Mouse (Mus musculus) cerebellum, postnatal 10 days (tissue): ENCODE data around the gene Aak1.
"Not testable (repeated sequence)": the region's sequence is repeated elsewhere in the genome, so short reads cannot be mapped to it uniquely, and the experiment has no call there.

ENCODE experiments used
- DNase-seq, 2 experiments: peaks; one replicate each; pipeline ENCODE4 v3.0.0; 2021; ENCODE audit warnings: mixed read lengths in 2 of 2

Gene Aak1

DNA sequence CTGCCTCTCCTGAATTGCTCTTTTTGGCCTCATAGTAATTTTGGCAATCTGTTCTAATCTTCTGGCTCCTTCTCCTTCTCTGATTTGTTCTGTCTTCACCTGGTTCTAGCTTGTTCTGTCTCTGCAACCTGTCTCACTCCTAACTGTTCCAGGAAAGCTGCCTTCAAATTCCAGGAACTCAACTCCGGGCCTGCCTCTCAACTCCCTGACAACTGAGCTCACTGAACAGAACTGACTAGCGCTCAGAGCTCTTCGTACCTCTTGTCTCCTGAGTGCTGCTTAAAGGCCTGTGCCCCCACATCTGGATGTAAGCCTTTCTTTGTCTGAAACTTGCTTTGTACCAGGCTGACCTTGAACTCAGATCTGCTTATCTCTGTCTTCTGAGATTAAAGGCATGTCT, 183.1 kb downstream of the Aak1 start:
- DNase-seq, result no peak

DNA sequence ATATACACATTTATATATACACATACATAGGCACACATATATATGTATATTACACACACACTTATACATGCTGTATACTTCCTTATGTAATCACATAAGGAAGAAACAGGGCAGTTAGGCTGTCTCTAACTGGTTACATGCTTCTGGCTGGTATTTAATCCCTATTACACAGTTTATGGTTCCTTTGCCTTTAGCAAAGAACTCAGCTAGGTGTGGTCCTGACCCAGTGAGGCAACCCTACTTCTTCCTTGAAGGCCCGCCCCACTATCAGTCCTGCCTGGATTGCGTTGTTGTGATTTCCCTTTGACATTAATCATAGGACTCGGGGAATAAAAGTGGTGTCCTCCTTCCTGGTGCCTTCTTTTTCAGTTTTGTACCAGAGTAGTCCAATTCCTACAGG, 185.1 kb downstream of the Aak1 start:
- DNase-seq, result no peak

DNA sequence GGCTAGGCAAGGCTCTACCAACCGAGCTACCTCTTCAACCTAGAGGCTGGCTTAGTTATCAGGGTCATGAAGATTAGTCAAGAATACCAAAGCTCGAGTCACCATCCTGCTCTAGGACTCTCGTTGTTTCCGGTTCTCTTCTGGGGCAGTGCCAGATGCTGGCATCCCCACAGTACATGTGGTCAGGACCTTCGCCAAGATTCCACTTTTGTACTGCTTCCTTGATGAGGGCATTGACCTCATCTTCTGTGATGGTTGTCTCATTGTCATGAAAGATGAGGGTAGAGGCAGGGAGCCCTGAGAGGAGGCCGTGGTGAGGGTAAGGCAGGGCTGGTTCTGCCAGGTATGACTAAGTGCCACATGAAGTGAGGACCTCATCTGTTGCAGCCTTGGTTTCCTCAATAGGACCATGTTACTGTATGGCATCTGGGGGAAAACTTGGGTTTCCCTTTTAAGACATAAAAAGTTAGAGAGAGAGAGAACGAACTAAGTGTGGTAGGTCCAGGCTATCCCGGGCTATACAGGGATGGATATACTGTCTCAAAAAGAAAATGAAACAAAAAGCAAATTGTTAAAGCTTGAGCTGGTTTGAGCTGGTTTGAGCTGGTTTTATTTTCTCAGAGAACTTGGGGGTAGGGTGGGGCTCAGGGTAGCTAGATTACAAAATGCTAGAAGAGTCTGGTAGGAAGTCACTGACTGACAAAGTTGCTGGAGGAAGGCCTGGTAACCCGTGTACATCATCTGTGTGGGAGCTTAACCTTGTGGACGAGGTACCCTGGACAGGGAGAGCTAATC, 188.7 kb downstream of the Aak1 start:
- DNase-seq, result peak; percentile 14 to 15

DNA sequence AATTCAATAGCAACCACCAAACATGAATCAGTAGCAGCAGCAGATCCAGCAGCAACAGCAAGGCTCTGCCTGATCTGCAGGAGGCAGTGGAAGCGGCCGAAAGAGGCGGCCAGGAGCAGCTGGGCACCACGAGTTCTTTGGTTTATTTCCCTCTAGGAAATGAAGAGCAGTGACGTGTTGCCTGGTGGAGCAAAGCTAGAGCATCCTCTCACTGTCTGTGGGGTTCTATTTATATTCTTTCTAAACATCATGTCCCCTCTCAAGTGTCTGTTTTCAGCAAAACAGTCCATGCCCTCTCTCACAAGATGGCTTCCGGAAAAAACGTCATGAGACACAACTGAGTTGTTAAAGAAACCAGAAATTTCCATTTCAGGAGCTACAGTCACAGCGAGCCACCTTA, 189.8 kb downstream of the Aak1 start:
- no peak for DNase-seq

DNA sequence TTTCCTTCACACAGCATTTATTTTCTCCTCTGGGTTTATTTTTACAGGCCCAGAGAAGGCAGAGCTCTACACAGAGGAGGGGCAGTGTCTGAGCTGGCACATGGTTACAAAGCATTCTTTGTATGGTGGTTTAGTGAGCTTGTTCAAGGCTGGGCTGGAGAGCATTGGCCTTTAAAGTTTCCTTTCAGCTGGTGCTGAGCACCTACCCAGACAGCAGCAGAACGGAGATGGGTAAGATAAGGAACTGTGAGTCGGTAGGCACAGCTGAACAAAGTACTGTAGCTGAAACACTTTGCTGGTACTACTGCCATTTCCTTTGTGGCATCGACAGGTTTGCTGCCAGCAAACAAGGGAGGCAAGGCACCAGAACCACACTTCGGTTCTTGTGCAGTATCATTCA, 191.7 kb downstream of the Aak1 start:
- no peak for DNase-seq

DNA sequence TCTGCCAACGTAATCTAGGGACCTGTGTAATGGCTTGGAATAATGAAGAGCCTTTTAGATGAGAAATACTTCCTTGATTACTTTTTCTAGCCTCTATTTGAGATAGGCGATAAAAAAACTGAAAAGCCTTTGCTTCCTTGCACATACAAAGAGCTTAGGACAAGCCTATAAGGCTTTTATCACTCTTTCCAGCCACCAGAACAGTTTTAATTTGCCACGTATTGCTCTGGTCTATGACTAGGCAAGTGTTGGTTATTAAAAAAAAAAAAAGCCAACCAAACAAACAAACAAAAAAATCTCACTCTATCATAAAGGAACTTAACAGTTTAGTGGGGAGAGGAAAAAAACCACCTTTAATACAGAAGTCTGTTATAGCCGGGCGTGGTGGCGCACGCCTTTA, 192.1 kb downstream of the Aak1 start:
- no peak for DNase-seq

DNA sequence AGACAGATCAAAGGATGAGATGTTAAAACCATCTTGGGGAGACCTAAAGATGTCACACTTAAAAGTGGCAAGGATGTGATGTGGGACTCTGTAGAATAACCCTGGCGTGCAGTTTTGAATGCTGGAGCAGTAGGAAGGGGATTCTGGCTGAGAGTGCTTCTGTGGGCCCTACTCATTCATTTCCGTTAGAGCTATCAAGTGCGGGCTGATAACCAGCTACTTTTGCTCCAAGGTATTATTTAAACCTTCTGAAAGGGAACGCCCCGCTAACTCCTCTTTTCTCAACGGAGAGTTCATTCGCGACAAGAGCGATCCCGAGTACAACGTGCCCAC, 192.7 kb downstream of the Aak1 start:
- DNase-seq, result no peak

DNA sequence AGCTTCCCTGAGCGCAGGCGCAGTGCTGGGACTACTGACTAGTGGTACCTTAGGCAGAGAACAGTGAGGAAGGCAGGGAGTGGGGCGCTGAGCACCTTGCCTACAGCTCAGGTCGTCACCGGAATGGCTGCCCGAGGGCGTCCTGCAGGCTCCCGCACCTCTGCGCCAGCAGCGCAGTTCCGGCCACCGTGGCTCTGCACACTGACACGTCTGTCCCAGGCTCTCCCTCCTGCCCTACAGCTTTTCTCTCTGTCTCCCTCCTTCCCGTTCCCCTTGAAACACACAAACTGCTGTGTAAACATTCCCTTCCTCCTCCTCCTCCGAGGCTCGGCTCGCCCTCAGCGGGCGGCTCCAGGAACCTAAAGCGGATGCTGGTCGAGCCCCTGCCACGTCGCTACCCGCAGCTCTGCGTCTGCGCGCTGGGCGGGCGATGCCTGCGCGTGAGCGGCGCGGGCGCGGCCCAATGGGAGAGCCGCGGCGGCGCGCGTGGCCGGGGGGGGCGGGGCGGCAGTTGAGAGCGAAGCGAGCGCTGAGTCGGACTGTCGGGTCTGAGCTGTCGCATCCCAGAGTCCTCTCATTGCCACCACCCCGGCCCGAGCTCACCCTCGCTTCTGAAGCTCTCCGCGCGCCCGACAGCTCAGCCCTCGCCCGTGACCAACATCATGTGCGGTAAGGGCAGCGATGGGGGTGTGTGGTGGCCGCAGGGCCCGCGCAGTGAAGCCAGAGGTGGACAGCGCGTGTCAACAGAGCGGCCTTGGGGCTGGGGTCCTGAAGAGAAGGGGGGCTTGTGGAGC, 193.2 kb downstream of the Aak1 start, which contains the start of gene Gfpt1:
TSS of gene Gfpt1 (plus strand) at position 510 of the 794 bp plus-strand sequence.
- peak; percentile 98 for DNase-seq

DNA sequence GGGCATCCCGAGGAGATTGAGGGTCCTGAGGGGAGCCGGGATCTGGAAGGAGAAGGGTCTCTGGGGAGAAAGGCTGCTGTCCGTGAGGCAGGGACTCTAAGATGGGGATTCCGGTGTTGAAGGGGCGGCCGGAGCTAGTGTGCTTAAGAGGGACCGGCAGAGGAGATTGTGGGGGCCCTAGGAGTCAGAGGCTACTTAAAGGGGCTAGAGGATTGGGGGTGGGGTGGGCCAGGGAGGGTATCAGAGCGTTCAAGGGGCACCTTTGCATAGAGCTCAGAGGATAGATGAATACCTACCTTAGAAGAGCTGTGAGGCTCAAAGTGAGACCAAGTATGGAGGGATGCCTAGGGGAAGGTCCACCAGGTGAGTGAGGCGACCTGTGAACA, 193.8 kb downstream of the Aak1 start:
- no peak for DNase-seq

DNA sequence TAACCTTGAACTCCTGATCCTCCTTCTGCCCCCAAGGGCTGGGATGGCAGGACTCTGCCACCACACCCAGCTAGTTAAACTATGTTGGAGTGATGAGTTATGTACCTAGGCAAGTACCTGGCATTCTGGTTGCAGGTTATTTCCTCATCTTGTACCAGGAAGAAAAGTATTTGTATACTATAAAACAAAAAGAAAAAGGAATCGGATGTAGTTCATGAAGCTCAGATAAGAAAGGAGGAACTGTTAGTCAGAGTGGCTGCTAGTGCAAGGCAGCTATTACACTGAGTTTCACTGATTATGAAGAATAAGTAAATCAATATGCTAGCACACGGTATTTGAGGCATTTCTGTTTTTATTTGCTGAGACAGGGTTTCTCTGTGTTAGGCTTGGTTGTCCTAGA, 195.6 kb downstream of the Aak1 start:
- no peak for DNase-seq

DNA sequence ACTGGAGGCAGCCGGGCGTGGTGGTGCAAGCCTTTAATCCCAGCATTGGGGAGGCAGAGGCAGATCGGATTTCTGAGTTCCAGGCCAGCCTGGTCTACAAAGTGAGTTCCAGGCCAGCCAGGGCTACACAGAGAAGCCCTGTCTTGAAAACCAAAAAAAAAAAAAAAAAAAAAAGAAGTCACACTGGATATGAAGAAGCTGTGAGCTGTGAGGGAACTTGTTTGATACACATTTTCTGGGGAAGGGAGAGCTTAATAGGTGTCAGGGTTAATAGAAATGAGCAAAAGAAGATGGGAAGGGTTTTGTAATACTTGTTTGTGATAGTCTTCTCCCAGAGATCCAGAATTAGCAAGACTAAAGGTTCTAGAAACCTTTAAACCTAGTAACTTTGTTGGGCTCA, 196.2 kb downstream of the Aak1 start:
- no peak for DNase-seq

DNA sequence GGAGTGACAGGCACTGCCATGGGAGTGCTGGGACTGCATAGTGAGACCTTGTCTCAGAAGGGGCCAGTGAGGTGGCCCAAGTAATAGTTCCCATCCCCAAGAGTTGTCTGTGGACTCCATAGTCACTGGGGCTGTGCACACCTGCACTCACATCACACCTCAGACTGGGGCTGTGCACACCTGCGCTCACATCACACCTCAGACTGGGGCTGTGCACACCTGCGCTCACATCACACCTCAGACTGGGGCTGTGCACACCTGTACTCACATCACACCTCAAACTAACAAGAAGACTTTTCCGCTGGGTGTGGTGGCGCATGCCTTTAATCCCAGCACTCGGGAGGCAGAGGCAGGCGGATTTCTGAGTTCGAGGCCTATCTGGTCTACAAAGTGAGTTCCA, 199.4 kb downstream of the Aak1 start:
- DNase-seq, result not testable (repeated sequence)

DNA sequence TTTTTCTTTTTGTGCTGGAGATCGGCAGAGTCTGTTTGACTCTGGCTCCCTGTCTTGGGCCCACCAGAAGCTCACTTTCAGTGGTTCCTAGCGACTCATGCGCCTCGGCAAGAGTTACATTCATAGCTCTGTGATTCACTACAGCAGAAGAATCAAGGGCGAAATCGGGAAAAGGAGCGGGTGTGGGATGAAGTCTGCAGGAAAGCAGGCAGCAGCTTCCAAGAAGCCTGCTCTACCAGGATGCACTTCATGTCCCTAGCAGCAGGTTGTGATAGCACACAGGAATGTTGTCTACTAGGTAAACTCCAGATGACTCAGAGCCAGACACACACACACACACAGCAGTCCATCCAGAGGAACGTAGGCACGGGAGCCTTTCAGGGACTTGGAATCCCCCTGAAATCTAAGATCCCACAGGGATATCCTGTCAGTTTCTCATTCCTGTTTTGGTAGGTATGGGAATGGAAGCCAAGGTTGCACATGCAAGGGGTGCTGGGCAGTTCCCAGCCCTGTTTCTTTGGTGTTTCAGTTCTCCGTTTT, 202.6 kb downstream of the Aak1 start:
- DNase-seq, result no peak
